Mouse (Mus musculus): Measurements from ENCODE around the gene Slc43a2.
"Not testable (repeated sequence)": the region's sequence is repeated elsewhere in the genome, so short reads cannot be mapped to it uniquely, and the experiment has no call there.

The Slc43a2 gene

GRCm38 (mm10) chr11:75572854-75573650, 41.6 kb downstream of the Slc43a2 start:
- DNase-seq (ENCODE audit: low spot score) = peak; percentile 90

- DNase-seq (ENCODE audit: low spot score) = no peak
Measured at GRCm38 (mm10) chr11:75574378-75575123, 43.1 kb downstream of the Slc43a2 start.

GRCm38 (mm10) chr11:75575560-75576123, 44.1 kb downstream of the Slc43a2 start:
- DNase-seq (ENCODE audit: low spot score) = no peak

- DNase-seq (ENCODE audit: low spot score) = no peak
Measured at GRCm38 (mm10) chr11:75578609-75579008, 47.1 kb downstream of the Slc43a2 start.

- no peak for DNase-seq (ENCODE audit: low spot score)
Measured at GRCm38 (mm10) chr11:75581495-75582149, 50.1 kb downstream of the Slc43a2 start.

GRCm38 (mm10) chr11:75583521-75583920, 52.0 kb downstream of the Slc43a2 start:
- DNase-seq (ENCODE audit: low spot score) = no peak

GRCm38 (mm10) chr11:75585061-75585460, 53.6 kb downstream of the Slc43a2 start:
- DNase-seq (ENCODE audit: low spot score) = no peak

GRCm38 (mm10) chr11:75585978-75586377, 54.5 kb downstream of the Slc43a2 start:
- DNase-seq (ENCODE audit: low spot score) = no peak

- DNase-seq (ENCODE audit: low spot score) = peak; percentile 24
Measured at GRCm38 (mm10) chr11:75586963-75587362, 55.5 kb downstream of the Slc43a2 start.

- peak; percentile 93 for DNase-seq (ENCODE audit: low spot score)
Measured at GRCm38 (mm10) chr11:75587493-75588284, 56.2 kb downstream of the Slc43a2 start, which contains the start of gene Pitpna. Gene Pitpna (plus strand): TSS chr11:75588097.

GRCm38 (mm10) chr11:75588285-75588941, 56.9 kb downstream of the Slc43a2 start:
- DNase-seq (ENCODE audit: low spot score) = peak; percentile 32

GRCm38 (mm10) chr11:75592612-75593011, 61.1 kb downstream of the Slc43a2 start:
- no peak for DNase-seq (ENCODE audit: low spot score)

- no peak for DNase-seq (ENCODE audit: low spot score)
Measured at GRCm38 (mm10) chr11:75594431-75594830, 62.9 kb downstream of the Slc43a2 start.

- no peak for DNase-seq (ENCODE audit: low spot score)
Measured at GRCm38 (mm10) chr11:75595404-75595803, 63.9 kb downstream of the Slc43a2 start.

GRCm38 (mm10) chr11:75595816-75596215, 64.3 kb downstream of the Slc43a2 start:
- DNase-seq (ENCODE audit: low spot score) = no peak

- peak; percentile 16 for DNase-seq (ENCODE audit: low spot score)
Measured at GRCm38 (mm10) chr11:75596726-75597255, 65.3 kb downstream of the Slc43a2 start.

- no peak for DNase-seq (ENCODE audit: low spot score)
Measured at GRCm38 (mm10) chr11:75598004-75598403, 66.5 kb downstream of the Slc43a2 start.

GRCm38 (mm10) chr11:75599802-75600201, 68.3 kb downstream of the Slc43a2 start:
- not testable (repeated sequence) for DNase-seq (ENCODE audit: low spot score)

- DNase-seq (ENCODE audit: low spot score) = no peak
Measured at GRCm38 (mm10) chr11:75604826-75605225, 73.3 kb downstream of the Slc43a2 start.

- no peak for DNase-seq (ENCODE audit: low spot score)
Measured at GRCm38 (mm10) chr11:75605318-75605717, 73.8 kb downstream of the Slc43a2 start.

- no peak for DNase-seq (ENCODE audit: low spot score)
Measured at GRCm38 (mm10) chr11:75608776-75609175, 77.3 kb downstream of the Slc43a2 start.

Data from MN1 (cell line).